Mouse (Mus musculus): ENCODE measurements at regions not wholly inside any gene's neighbourhood (a gene's known extent, or its start where the extent isn't known, plus 50 kb on each side); places are given as distances from the start of the nearest gene placed in this dataset.
A peak's percentile ranks its signal among the peaks of the same experiment; 100 is the strongest.
"Not testable (repeated sequence)": the region's sequence is repeated elsewhere in the genome, so short reads cannot be mapped to it uniquely, and the experiment has no call there.

GRCm38 (mm10) chr8:19976461-19976860 lies 73.3 kb downstream of the Gm31371 start:
- DNase-seq = not testable (repeated sequence)

GRCm38 (mm10) chr8:19979536-19980345 lies 76.5 kb downstream of the Gm31371 start:
- DNase-seq = peak; percentile 42

- peak; percentile 7 for DNase-seq
Measured at GRCm38 (mm10) chr8:19980346-19980726, 77.1 kb downstream of the Gm31371 start.

GRCm38 (mm10) chr8:20008106-20008505 lies 104.9 kb downstream of the Gm31371 start:
- peak; percentile 30 for DNase-seq

GRCm38 (mm10) chr8:20010947-20011346 lies 107.8 kb downstream of the Gm31371 start:
- not testable (repeated sequence) for DNase-seq

GRCm38 (mm10) chr8:20013278-20013677 lies 110.1 kb downstream of the Gm31371 start:
- peak; percentile 8 for DNase-seq

GRCm38 (mm10) chr8:20014451-20015130 lies 111.4 kb downstream of the Gm31371 start:
- not testable (repeated sequence) for DNase-seq

- DNase-seq = not testable (repeated sequence)
Measured at GRCm38 (mm10) chr8:20015411-20016081, 112.4 kb downstream of the Gm31371 start.

GRCm38 (mm10) chr8:20016082-20016840 lies 113.1 kb downstream of the Gm31371 start:
- DNase-seq = peak; percentile 15

GRCm38 (mm10) chr8:20025521-20025920 lies 122.3 kb downstream of the Gm31371 start:
- DNase-seq = not testable (repeated sequence)

GRCm38 (mm10) chr8:20027956-20028355 lies 124.8 kb downstream of the Gm31371 start:
- DNase-seq = not testable (repeated sequence)

GRCm38 (mm10) chr8:20030131-20030530 lies 126.9 kb downstream of the Gm31371 start:
- not testable (repeated sequence) for DNase-seq

GRCm38 (mm10) chr8:20057626-20058025 lies 154.4 kb downstream of the Gm31371 start:
- peak; percentile 7 for DNase-seq

- not testable (repeated sequence) for DNase-seq
Measured at GRCm38 (mm10) chr8:20098121-20098520, 194.9 kb downstream of the Gm31371 start.

GRCm38 (mm10) chr8:20100241-20100640 lies 197.0 kb downstream of the Gm31371 start:
- not testable (repeated sequence) for DNase-seq

- not testable (repeated sequence) for DNase-seq
Measured at GRCm38 (mm10) chr8:20102374-20102773, 199.2 kb downstream of the Gm31371 start.

GRCm38 (mm10) chr8:20107154-20107553 lies 204.0 kb downstream of the Gm31371 start:
- not testable (repeated sequence) for DNase-seq

GRCm38 (mm10) chr8:20116785-20117184 lies 213.6 kb downstream of the Gm31371 start:
- not testable (repeated sequence) for DNase-seq

- not testable (repeated sequence) for DNase-seq
Measured at GRCm38 (mm10) chr8:20119581-20119980, 216.4 kb downstream of the Gm31371 start.

GRCm38 (mm10) chr8:20120186-20120585 lies 217.0 kb downstream of the Gm31371 start:
- not testable (repeated sequence) for DNase-seq

GRCm38 (mm10) chr8:20121391-20121909 lies 218.3 kb downstream of the Gm31371 start:
- not testable (repeated sequence) for DNase-seq

Measured in right cerebral cortex, adult 18-20 months (tissue).